ENCODE assay signal across 9 mouse cellular contexts in the genomic region with DNA sequence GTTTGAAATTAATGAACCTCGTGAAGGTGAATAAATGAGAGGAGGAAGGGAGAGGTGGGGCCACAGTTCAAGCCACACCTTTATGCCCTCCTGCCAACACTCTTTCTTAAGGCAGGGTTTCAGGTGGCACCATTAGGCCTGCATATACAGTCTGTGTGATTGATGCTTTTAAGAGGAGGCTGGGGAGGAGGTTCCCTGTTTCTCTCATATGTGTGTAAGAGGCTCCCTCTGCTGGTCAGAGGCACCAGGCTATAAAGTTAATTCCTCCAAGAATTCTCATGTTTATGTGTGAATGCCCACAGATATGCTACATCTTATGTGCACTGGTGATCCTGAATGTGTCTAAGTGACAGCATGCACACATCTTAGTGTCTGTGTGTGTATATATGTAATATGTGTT. TPM values are rescaled to one million over a fixed set of nuclear protein-coding genes. Genes with fewer than 3 reads are reported as not detected.
DNase-seq lines count a peak whose midpoint lies in the region; ATAC-seq and TF ChIP-seq lines count a peak whose summit lies in the region.
"Had no signal": no experiment of that assay in that cellular context is flagged by ENCODE, and none has a peak within 500 bp of the region (broad histone marks: within the 10 kb centered on the region; RNA-seq: fewer than 3 reads in every experiment).

No protein-coding gene starts in this region.

- no peaks in the 10 kb centered on the region for H3K36me3 ChIP-seq in heart, embryonic 15.5 days
- no peaks in the 10 kb centered on the region for H3K36me3 ChIP-seq in liver, embryonic 11.5 days (ENCODE audit: control insufficient read depth, insufficient read depth, low read length)
- no peaks in the 10 kb centered on the region for H3K36me3 ChIP-seq in neural tube, embryonic 13.5 days
- H3K36me3 ChIP-seq in testis, adult 2 months (ENCODE audit: control insufficient read depth, insufficient read depth, low read length), result no peaks in the 10 kb centered on the region
- H3K36me3 ChIP-seq: embryonic facial prominence, embryonic 13.5 days had no signal

- ATAC-seq in heart, embryonic 15.5 days (replicated peaks; ENCODE audit: insufficient number of reproducible peaks, insufficient read depth, low FRiP score, low read depth), result 0 out of 2 replicates have a peak, but pooled peaks have one; percentile 25
- 0 out of 2 replicates have a peak, but pooled peaks have one; percentile 39 for ATAC-seq in liver, embryonic 11.5 days (replicated peaks; ENCODE audit: low FRiP score)
- ATAC-seq in neural tube, embryonic 13.5 days (ENCODE audit: low read depth), result peak; percentile 74

- no peak overlapping the region for H3K9ac ChIP-seq in heart, embryonic 15.5 days
- no peak overlapping the region for H3K9ac ChIP-seq in liver, embryonic 11.5 days (ENCODE audit: low read depth, low read length)
- no peak overlapping the region for H3K9ac ChIP-seq in neural tube, embryonic 13.5 days
- H3K9ac ChIP-seq: embryonic facial prominence, embryonic 13.5 days had no signal

- no peak for TF ChIP-seq CTCF in testis, adult 2 months (IDR thresholded peaks at IDR 0.05; ENCODE audit: control insufficient read depth, insufficient read depth, insufficient replicate concordance, low read depth, low read length)

- peak; percentile 87 for DNase-seq in CD4-positive, CD25-positive, alpha-beta regulatory T cell, adult 2 months (ENCODE audit: low read depth, low spot score)
- peak; percentile 69 for DNase-seq in adrenal gland, adult 2 months
- peak; percentile 83 for DNase-seq in embryo, embryonic 11 days
- peak; percentile 78 for DNase-seq in kidney, postnatal 14 days
- no peak for DNase-seq in liver, embryonic 11.5 days (ENCODE audit: low spot score)

- H3K9me3 ChIP-seq in heart, embryonic 15.5 days (replicated peaks), result no peaks in the 10 kb centered on the region
- H3K9me3 ChIP-seq in liver, embryonic 11.5 days (ENCODE audit: control insufficient read depth, low read length), result no peaks in the 10 kb centered on the region
- H3K9me3 ChIP-seq in neural tube, embryonic 13.5 days, result 0 out of 2 replicates have a peak, but pooled peaks cover 4% of the 10 kb centered on the region
- H3K9me3 ChIP-seq: embryonic facial prominence, embryonic 13.5 days had no signal

- TF ChIP-seq POLR2A in testis, adult 2 months (IDR thresholded peaks at IDR 0.05; ENCODE audit: control insufficient read depth, low read depth, low read length), result no peak

- no peak overlapping the region for H3K4me3 ChIP-seq in heart, embryonic 15.5 days
- H3K4me3 ChIP-seq in liver, embryonic 11.5 days (ENCODE audit: low read depth, low read length), result no peak overlapping the region
- no peak overlapping the region for H3K4me3 ChIP-seq in neural tube, embryonic 13.5 days
- peak overlapping the region; percentile 95; the same call in 1 of the 2 replicates for H3K4me3 ChIP-seq in testis, adult 2 months (ENCODE audit: control insufficient read depth, low read depth, low read length)
- H3K4me3 ChIP-seq: embryonic facial prominence, embryonic 13.5 days had no signal

- no peak overlapping the region for H3K27ac ChIP-seq in heart, embryonic 15.5 days
- no peak overlapping the region for H3K27ac ChIP-seq in liver, embryonic 11.5 days (ENCODE audit: low read depth, low read length)
- H3K27ac ChIP-seq in neural tube, embryonic 13.5 days (replicated peaks), result no peak overlapping the region
- no peak overlapping the region for H3K27ac ChIP-seq in testis, adult 2 months (ENCODE audit: control insufficient read depth, insufficient read depth, low read depth, low read length)
- H3K27ac ChIP-seq: embryonic facial prominence, embryonic 13.5 days had no signal

- H3K27me3 ChIP-seq in heart, embryonic 15.5 days, result peaks cover 9% of the 10 kb centered on the region
- peaks cover 6% of the 10 kb centered on the region for H3K27me3 ChIP-seq in liver, embryonic 11.5 days (replicated peaks; ENCODE audit: control insufficient read depth, insufficient read depth, low read length)
- peaks cover 26% of the 10 kb centered on the region for H3K27me3 ChIP-seq in neural tube, embryonic 13.5 days
- H3K27me3 ChIP-seq in testis, adult 2 months (ENCODE audit: control insufficient read depth, insufficient read depth, low read length), result peaks cover 3% of the 10 kb centered on the region; the same call in 1 of the 2 replicates

- H3K4me1 ChIP-seq in heart, embryonic 15.5 days (replicated peaks), result peaks cover 7% of the 10 kb centered on the region
- H3K4me1 ChIP-seq in liver, embryonic 11.5 days (replicated peaks; ENCODE audit: control insufficient read depth, insufficient read depth, low read length), result no peaks in the 10 kb centered on the region
- H3K4me1 ChIP-seq in neural tube, embryonic 13.5 days (replicated peaks), result no peaks in the 10 kb centered on the region; the same call in 1 of the 2 replicates
- peaks cover 12% of the 10 kb centered on the region for H3K4me1 ChIP-seq in testis, adult 2 months (ENCODE audit: control insufficient read depth, insufficient read depth, low read length)

- no peak overlapping the region for H3K4me2 ChIP-seq in heart, embryonic 15.5 days
- no peak overlapping the region for H3K4me2 ChIP-seq in liver, embryonic 11.5 days
- no peak overlapping the region for H3K4me2 ChIP-seq in neural tube, embryonic 13.5 days
- H3K4me2 ChIP-seq: embryonic facial prominence, embryonic 13.5 days had no signal

- WGBS in heart, embryonic 15.5 days, result 61% methylated on average over 1 of the region's 1 CpGs
- WGBS in liver, embryonic 11.5 days, result 69% methylated on average over 1 of the region's 1 CpGs
- 68% methylated on average over 1 of the region's 1 CpGs for WGBS in neural tube, embryonic 13.5 days

RNA-seq across cellular contexts. Expression of a gene that starts 11.2 kb away (rescaled TPM):
- 10 to 100 TPM in 1 of 2 experiments, 1 to 10 TPM in 1; 7.2 to 10.3 TPM for total RNA-seq in adrenal gland, adult 2 months (2021)
- polyA plus RNA-seq in adrenal gland, adult 2 months (2012; rRNA removed), result 13.0 and 16.2 TPM in 2 replicates
- 7.0 and 7.3 TPM in 2 replicates for polyA plus RNA-seq in heart, embryonic 15.5 days (2015; fragmentation: Nextera tagmentation; extraction: Ambion mirVana)
- 1.5 and 2.2 TPM in 2 replicates for polyA plus RNA-seq in liver, embryonic 11.5 days (2014; fragmentation: Nextera tagmentation; extraction: Ambion mirVana)
- polyA plus RNA-seq in neural tube, embryonic 13.5 days (2015; fragmentation: Nextera tagmentation; extraction: Ambion mirVana), result 11.5 and 12.1 TPM in 2 replicates
- polyA plus RNA-seq in testis, adult 2 months (2012; rRNA removed), result 1.4 TPM in 2 replicates

RNA-seq across cellular contexts. Expression of a gene that starts 41.8 kb away (rescaled TPM):
- 10 to 100 TPM; 10.8 to 11.3 TPM for total RNA-seq in adrenal gland, adult 2 months (2021)
- 10.2 and 13.0 TPM in 2 replicates for polyA plus RNA-seq in adrenal gland, adult 2 months (2012; rRNA removed)
- polyA plus RNA-seq in heart, embryonic 15.5 days (2015; fragmentation: Nextera tagmentation; extraction: Ambion mirVana), result 15.2 and 18.9 TPM in 2 replicates
- 5.8 and 6.1 TPM in 2 replicates for polyA plus RNA-seq in liver, embryonic 11.5 days (2014; fragmentation: Nextera tagmentation; extraction: Ambion mirVana)
- polyA plus RNA-seq in neural tube, embryonic 13.5 days (2015; fragmentation: Nextera tagmentation; extraction: Ambion mirVana), result 25.2 and 28.4 TPM in 2 replicates
- polyA plus RNA-seq in testis, adult 2 months (2012; rRNA removed), result 0.73 and 1.1 TPM in 2 replicates

RNA-seq across cellular contexts. Expression of a gene that starts 42.1 kb away (rescaled TPM):
- total RNA-seq in adrenal gland, adult 2 months (2021), result not detected
- not detected in 2 replicates for polyA plus RNA-seq in adrenal gland, adult 2 months (2012; rRNA removed)
- 0.49 and 0.58 TPM in 2 replicates for polyA plus RNA-seq in heart, embryonic 15.5 days (2015; fragmentation: Nextera tagmentation; extraction: Ambion mirVana)
- polyA plus RNA-seq in liver, embryonic 11.5 days (2014; fragmentation: Nextera tagmentation; extraction: Ambion mirVana), result 0.15 and 0.27 TPM in 2 replicates
- 0.45 and 0.55 TPM in 2 replicates for polyA plus RNA-seq in neural tube, embryonic 13.5 days (2015; fragmentation: Nextera tagmentation; extraction: Ambion mirVana)
- 67.7 and 68.8 TPM in 2 replicates for polyA plus RNA-seq in testis, adult 2 months (2012; rRNA removed)

Comparison
In these comparisons a context has a peak if more than half of its experiments do, and no peak if none do; other contexts are left out.
1. RNA of a gene that starts 42.1 kb away (polyA plus RNA-seq): 67.7 to 68.8 TPM in testis, adult 2 months; 0.49 to 0.58 TPM in heart, embryonic 15.5 days, 0.45 to 0.55 TPM in neural tube, embryonic 13.5 days, 0.15 to 0.27 TPM in liver, embryonic 11.5 days and not detected in adrenal gland, adult 2 months; every median in the first group is over 10 times any median in the second.
2. Peak in every context shown above with its lines, with median percentiles within 50 percentile points of each other: ATAC-seq.